Mouse (Mus musculus): ENCODE results near the gene Dhx35.

DNA sequence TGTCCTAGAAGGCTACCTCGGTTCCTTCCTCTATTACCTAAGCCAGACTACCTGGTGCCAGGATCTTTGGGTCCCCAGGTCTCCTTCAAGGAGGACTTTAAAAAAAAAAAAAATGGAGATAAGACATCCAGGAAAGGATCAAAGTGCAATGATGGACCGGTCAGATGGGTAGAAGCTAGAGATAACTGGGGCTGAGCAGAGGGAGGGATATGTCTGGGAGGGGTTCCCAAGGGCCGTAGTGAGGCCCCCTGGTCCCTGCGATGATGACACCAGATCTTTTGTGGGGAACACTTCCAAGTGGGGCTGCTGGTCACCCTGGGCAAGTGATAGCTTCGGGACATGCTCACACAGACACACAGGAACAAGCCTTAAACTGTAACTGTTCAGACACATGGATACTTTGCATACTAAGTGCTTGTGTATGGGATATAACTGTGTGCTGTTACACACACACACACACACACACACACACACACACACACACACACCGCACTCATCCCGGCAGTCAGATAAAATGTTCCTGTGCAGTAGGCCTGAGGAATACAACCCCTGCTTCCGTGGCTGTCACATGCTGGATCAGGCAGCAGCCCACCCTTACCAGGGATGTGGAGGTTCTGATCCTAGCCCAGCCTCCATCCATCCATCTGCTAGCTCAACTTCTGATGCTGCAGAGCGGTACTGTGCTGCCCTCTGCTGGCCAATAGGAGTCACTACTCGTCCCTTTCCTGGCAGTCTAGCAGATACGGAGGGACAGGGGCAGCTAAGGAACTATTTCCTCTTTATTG lies 68.9 kb downstream of the Dhx35 start:
- TF ChIP-seq GATA1 (IDR thresholded peaks at IDR 0.05; ENCODE audit: low read length), result no peak
- TF ChIP-seq TAL1 (IDR thresholded peaks at IDR 0.05; ENCODE audit: low read length), result no peak
